Comparison of ENCODE assay signal across 12 mouse cellular contexts in genomic region chr16:89818661-89819060, GRCm38 (mm10).
DNase-seq lines count a peak whose midpoint lies in the region; ATAC-seq lines count a peak whose summit lies in the region.
"Had no signal": no experiment of that assay in that cellular context is flagged by ENCODE, and none has a peak within 500 bp of the region (broad histone marks: within the 10 kb centered on the region; RNA-seq: fewer than 3 reads in every experiment).

No protein-coding gene starts in this region.

- peak overlapping the region; percentile 59 for H3K4me3 ChIP-seq in heart, embryonic 13.5 days
- H3K4me3 ChIP-seq in neural tube, embryonic 12.5 days: no peak overlapping the region
- H3K4me3 ChIP-seq in liver, embryonic 13.5 days (replicated peaks): no peak overlapping the region

- peaks cover 11% of the 10 kb centered on the region for H3K36me3 ChIP-seq in heart, embryonic 13.5 days
- 0 out of 2 replicates have a peak, but pooled peaks cover 4% of the 10 kb centered on the region for H3K36me3 ChIP-seq in neural tube, embryonic 12.5 days
- no peaks in the 10 kb centered on the region for H3K36me3 ChIP-seq in liver, embryonic 13.5 days
- H3K36me3 ChIP-seq: stomach, embryonic 15.5 days had no signal

- H3K27ac ChIP-seq in heart, embryonic 13.5 days (replicated peaks): no peak overlapping the region
- no peak overlapping the region for H3K27ac ChIP-seq in neural tube, embryonic 12.5 days
- no peak overlapping the region for H3K27ac ChIP-seq in liver, embryonic 13.5 days
- H3K27ac ChIP-seq: stomach, embryonic 15.5 days had no signal

- peaks cover 17% of the 10 kb centered on the region for H3K27me3 ChIP-seq in heart, embryonic 13.5 days (replicated peaks)
- peaks cover 8% of the 10 kb centered on the region; the same call in 1 of the 2 replicates for H3K27me3 ChIP-seq in neural tube, embryonic 12.5 days (replicated peaks)
- H3K27me3 ChIP-seq in liver, embryonic 13.5 days: peaks cover 24% of the 10 kb centered on the region
- H3K27me3 ChIP-seq: stomach, embryonic 15.5 days had no signal

- peaks cover 4% of the 10 kb centered on the region; the same call in 1 of the 2 replicates for H3K9me3 ChIP-seq in heart, embryonic 13.5 days
- no peaks in the 10 kb centered on the region for H3K9me3 ChIP-seq in neural tube, embryonic 12.5 days
- no peaks in the 10 kb centered on the region for H3K9me3 ChIP-seq in liver, embryonic 13.5 days (replicated peaks)
- H3K9me3 ChIP-seq: stomach, embryonic 15.5 days had no signal

- ATAC-seq in heart, embryonic 13.5 days (ENCODE audit: extremely low read depth, insufficient number of reproducible peaks, low FRiP score, low TSS enrichment): no peak
- no peak for ATAC-seq in neural tube, embryonic 12.5 days (ENCODE audit: low FRiP score, low read depth)
- no peak for ATAC-seq in liver, embryonic 13.5 days (ENCODE audit: low read depth)

- peaks cover 27% of the 10 kb centered on the region for H3K4me1 ChIP-seq in heart, embryonic 13.5 days
- H3K4me1 ChIP-seq in neural tube, embryonic 12.5 days: peaks cover 25% of the 10 kb centered on the region
- H3K4me1 ChIP-seq in liver, embryonic 13.5 days (replicated peaks): peaks cover 35% of the 10 kb centered on the region

- 26% methylated on average over 4 of the region's 4 CpGs for WGBS in heart, embryonic 13.5 days
- WGBS in neural tube, embryonic 12.5 days: 27% methylated on average over 4 of the region's 4 CpGs
- WGBS in liver, embryonic 13.5 days (ENCODE audit: insufficient replicate concordance): 45% methylated on average over 4 of the region's 4 CpGs

- H3K9ac ChIP-seq in heart, embryonic 13.5 days: no peak overlapping the region
- no peak overlapping the region for H3K9ac ChIP-seq in neural tube, embryonic 12.5 days
- H3K9ac ChIP-seq in liver, embryonic 13.5 days: no peak overlapping the region
- H3K9ac ChIP-seq: stomach, embryonic 15.5 days had no signal

- peak overlapping the region; percentile 91 for H3K4me2 ChIP-seq in heart, embryonic 13.5 days
- H3K4me2 ChIP-seq in neural tube, embryonic 12.5 days (replicated peaks): peak overlapping the region; percentile 83
- 0 out of 2 replicates have a peak overlapping the region, but pooled peaks have one; percentile 50 for H3K4me2 ChIP-seq in liver, embryonic 13.5 days

- DNase-seq in heart, adult 11 months: no peak
- no peak for DNase-seq in neural tube, embryonic 10.5 days (ENCODE audit: extremely low spot score, low spot score)
- no peak for DNase-seq in liver, embryonic 13.5 days
- DNase-seq in adrenal gland, adult 2 months: no peak
- no peak for DNase-seq in adrenal gland, adult 18-20 months (ENCODE audit: low spot score in 2 of 2)
- no peak for DNase-seq in frontal cortex, postnatal 36 days (ENCODE audit: low spot score in 2 of 2)
- DNase-seq: B cell, adult 2 months; gastrocnemius, postnatal 25 days; lung, postnatal 4 days had no signal
